Mouse (Mus musculus) lung, adult 2 months (tissue): Measurements from ENCODE around the gene Ccnh.

Experiments
- CTCF ChIP-seq: fragments of 200-500 bp; IDR thresholded peaks from 2 replicates; pipeline ENCODE4 v1.5.1; 2011; ENCODE audit warnings: mild to moderate bottlenecking, low read length, control low read depth; ENCODE audit not compliant: insufficient read depth
- POLR2A ChIP-seq: fragments of 200-500 bp; IDR thresholded peaks from 2 replicates; pipeline ENCODE4 v1.6.1; 2011; ENCODE audit warnings: low read depth, mild to moderate bottlenecking, control low read depth, low read length, borderline replicate concordance; ENCODE audit errors: extremely low read depth

- no peak for TF ChIP-seq POLR2A
- no peak for TF ChIP-seq CTCF
These were observed 19.4 kb downstream of the Ccnh start for GRCm38 (mm10) chr13:85208656-85209055.
